Mouse (Mus musculus): ENCODE measurements around the gene Abcb1b. TPM values are rescaled to one million over a fixed set of nuclear protein-coding genes. Genes with fewer than 3 reads are reported as not detected.

Gene Abcb1b
- polyA plus RNA-seq, 1 experiment from 2014 or later = 0.61 TPM

DNA sequence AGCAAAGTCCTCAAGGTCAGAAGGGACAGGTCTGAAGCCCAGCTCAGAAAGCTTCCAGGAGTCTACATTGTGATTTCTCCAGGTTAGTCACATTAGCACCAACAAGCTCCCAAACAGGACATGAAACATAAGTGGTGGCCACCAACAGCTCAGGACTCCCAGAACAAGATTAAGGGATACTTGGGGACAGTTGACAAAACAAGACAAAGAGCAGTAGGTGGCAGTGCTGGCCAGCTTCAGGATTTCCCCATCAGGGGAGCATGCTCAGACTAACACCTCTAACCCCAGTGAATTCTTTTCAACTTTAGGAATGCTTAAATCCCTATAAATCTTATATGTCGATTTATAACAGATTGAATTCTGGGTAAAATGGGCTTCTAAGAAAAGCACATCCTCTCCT is 70.1 kb downstream of the Abcb1b start:
- WGBS = 7% methylated on average over 1 of the region's 1 CpGs
- Histone ChIP-seq H3K27ac (no peak overlapping the region), H3K9me3 (no peaks in the 10 kb centered on the region), H3K9ac (replicated peaks) (no peak overlapping the region), H3K27me3 (no peaks in the 10 kb centered on the region), H3K4me1 (replicated peaks) (peaks cover 2% of the 10 kb centered on the region; the same call in 1 of the 2 replicates), H3K4me3 (replicated peaks) (no peak overlapping the region), H3K4me2 (replicated peaks) (no peak overlapping the region), H3K36me3 (no peaks in the 10 kb centered on the region)
- ATAC-seq = 0 out of 2 replicates have a peak, but pooled peaks have one; percentile 48

DNA sequence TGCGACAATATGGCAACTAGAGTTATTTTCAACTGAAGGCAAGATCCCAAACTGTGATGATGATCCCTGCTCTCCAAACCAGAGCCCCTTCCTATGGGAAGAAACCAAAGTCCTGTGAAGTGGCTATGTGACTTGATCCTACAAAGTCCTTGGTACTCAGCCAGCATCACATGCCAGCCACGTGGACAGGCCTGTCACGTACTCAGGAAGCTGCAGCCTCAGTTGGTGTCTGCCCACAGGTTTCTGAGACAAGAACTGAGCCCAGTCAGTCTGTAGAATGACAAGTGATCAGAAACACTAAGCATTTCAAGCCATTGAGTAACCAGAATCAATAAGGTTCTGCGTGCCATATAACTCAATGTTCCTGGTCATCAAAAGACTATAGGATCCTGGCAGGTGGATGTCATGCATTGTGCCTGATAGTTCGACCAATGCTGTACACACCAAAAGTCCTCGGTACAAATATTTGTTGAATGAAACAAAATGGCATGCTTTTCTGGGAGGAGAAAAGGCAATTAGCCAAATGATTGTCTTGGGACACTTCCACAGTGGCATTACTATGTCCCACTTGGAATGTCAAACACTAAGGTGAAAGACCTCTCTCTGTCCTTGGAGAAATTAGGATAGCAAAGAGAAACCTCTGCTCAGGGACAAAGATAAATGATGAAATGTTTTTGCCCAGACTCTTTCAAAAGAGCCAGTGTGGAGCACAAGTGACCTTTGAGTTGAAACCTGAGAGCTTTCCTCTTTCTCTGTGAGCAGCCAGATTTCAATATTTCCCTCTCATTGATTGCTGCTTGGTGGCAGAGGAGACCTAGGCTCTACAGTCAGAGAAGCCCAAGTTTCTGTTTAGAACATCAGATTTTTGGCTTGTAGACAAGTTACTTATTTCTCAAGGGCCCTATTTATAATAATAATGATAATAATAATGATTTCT is 75.3 kb downstream of the Abcb1b start:
- 92% methylated on average over 6 of the region's 6 CpGs for WGBS
- H3K9me3 ChIP-seq = no peaks in the 10 kb centered on the region
- 0 out of 2 replicates have a peak, but pooled peaks cover 2% of the 10 kb centered on the region for H3K4me1 ChIP-seq (replicated peaks)
- no peak overlapping the region for H3K4me3 ChIP-seq (replicated peaks)
- no peak overlapping the region for H3K27ac ChIP-seq
- no peaks in the 10 kb centered on the region for H3K27me3 ChIP-seq
- no peak for ATAC-seq
- H3K9ac ChIP-seq (replicated peaks) = no peak overlapping the region
- no peaks in the 10 kb centered on the region for H3K36me3 ChIP-seq
- H3K4me2 ChIP-seq (replicated peaks) = no peak overlapping the region

GRCm38 (mm10) chr5:8877086-8877485 is 79.1 kb downstream of the Abcb1b start:
- H3K36me3 ChIP-seq = no peaks in the 10 kb centered on the region
- H3K4me3 ChIP-seq (replicated peaks) = no peak overlapping the region
- no peak overlapping the region for H3K9ac ChIP-seq (replicated peaks)
- H3K4me1 ChIP-seq (replicated peaks) = no peaks in the 10 kb centered on the region
- H3K4me2 ChIP-seq (replicated peaks) = no peak overlapping the region
- no peaks in the 10 kb centered on the region for H3K9me3 ChIP-seq
- WGBS = 90% methylated on average over 2 of the region's 2 CpGs
- H3K27me3 ChIP-seq = no peaks in the 10 kb centered on the region
- no peak overlapping the region for H3K27ac ChIP-seq
- ATAC-seq = no peak

- Histone ChIP-seq H3K27ac (no peak overlapping the region), H3K9ac (replicated peaks) (no peak overlapping the region), H3K4me3 (replicated peaks) (no peak overlapping the region), H3K4me2 (replicated peaks) (no peak overlapping the region), H3K9me3 (no peaks in the 10 kb centered on the region), H3K4me1 (replicated peaks) (no peaks in the 10 kb centered on the region), H3K27me3 (no peaks in the 10 kb centered on the region), H3K36me3 (no peaks in the 10 kb centered on the region)
- no peak for ATAC-seq
- WGBS = 72% methylated on average over 5 of the region's 5 CpGs
Measured at GRCm38 (mm10) chr5:8877800-8878199, 79.9 kb downstream of the Abcb1b start.

DNA sequence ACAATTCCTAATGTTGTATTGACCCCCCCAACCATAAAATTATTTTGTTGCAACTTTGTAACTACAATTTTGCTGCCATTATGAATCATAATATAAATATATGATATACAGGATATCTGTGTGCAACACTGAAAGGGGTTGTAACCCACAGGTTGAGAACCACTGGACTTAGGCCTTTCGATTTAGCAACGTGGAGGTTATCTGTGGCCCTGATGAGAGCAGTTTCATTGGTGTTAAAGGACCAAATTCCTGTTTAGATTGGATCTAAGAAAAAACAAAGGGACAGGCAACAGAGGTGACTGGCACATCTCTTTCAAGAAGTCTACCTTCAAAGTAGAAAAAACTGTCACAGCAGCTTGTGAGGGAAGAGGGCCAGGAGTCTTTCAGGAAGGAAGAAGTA is 87.9 kb downstream of the Abcb1b start:
- Histone ChIP-seq H3K27me3 (no peaks in the 10 kb centered on the region), H3K9me3 (no peaks in the 10 kb centered on the region), H3K4me1 (replicated peaks) (no peaks in the 10 kb centered on the region), H3K27ac (no peak overlapping the region), H3K9ac (replicated peaks) (no peak overlapping the region), H3K36me3 (no peaks in the 10 kb centered on the region), H3K4me2 (replicated peaks) (no peak overlapping the region), H3K4me3 (replicated peaks) (no peak overlapping the region)
- 78% methylated on average over 2 of the region's 2 CpGs for WGBS
- no peak for ATAC-seq

GRCm38 (mm10) chr5:8893300-8894103 is 95.6 kb downstream of the Abcb1b start, which contains the start of gene Abcb4:
Gene Abcb4 (plus strand): TSS chr5:8893717.
- H3K27me3 ChIP-seq = peaks cover 23% of the 10 kb centered on the region
- peaks cover 12% of the 10 kb centered on the region for H3K4me1 ChIP-seq (replicated peaks)
- H3K9me3 ChIP-seq = no peaks in the 10 kb centered on the region
- H3K9ac ChIP-seq (replicated peaks) = peak within 1 kb of the TSS; percentile 78
- H3K27ac ChIP-seq = no peak within 1 kb of the TSS
- WGBS = under 1% methylated on average over 64 of the region's 65 CpGs
- H3K36me3 ChIP-seq = no peaks in the 10 kb centered on the region
- H3K4me2 ChIP-seq (replicated peaks) = peak within 1 kb of the TSS; percentile 85
- peak within 1 kb of the TSS; percentile 64 for H3K4me3 ChIP-seq (replicated peaks)
- peak; percentile 97 for ATAC-seq

- no peak for ATAC-seq
- Histone ChIP-seq H3K36me3 (no peaks in the 10 kb centered on the region), H3K27ac (no peak overlapping the region), H3K4me2 (replicated peaks) (peak overlapping the region; percentile 85), H3K27me3 (peaks cover 23% of the 10 kb centered on the region), H3K4me1 (replicated peaks) (peaks cover 12% of the 10 kb centered on the region), H3K9me3 (no peaks in the 10 kb centered on the region), H3K4me3 (replicated peaks) (peak overlapping the region; percentile 64), H3K9ac (replicated peaks) (peak overlapping the region; percentile 78)
- WGBS = 8% methylated on average over 15 of the region's 15 CpGs
Measured at GRCm38 (mm10) chr5:8894104-8894425, 96.1 kb downstream of the Abcb1b start.

DNA sequence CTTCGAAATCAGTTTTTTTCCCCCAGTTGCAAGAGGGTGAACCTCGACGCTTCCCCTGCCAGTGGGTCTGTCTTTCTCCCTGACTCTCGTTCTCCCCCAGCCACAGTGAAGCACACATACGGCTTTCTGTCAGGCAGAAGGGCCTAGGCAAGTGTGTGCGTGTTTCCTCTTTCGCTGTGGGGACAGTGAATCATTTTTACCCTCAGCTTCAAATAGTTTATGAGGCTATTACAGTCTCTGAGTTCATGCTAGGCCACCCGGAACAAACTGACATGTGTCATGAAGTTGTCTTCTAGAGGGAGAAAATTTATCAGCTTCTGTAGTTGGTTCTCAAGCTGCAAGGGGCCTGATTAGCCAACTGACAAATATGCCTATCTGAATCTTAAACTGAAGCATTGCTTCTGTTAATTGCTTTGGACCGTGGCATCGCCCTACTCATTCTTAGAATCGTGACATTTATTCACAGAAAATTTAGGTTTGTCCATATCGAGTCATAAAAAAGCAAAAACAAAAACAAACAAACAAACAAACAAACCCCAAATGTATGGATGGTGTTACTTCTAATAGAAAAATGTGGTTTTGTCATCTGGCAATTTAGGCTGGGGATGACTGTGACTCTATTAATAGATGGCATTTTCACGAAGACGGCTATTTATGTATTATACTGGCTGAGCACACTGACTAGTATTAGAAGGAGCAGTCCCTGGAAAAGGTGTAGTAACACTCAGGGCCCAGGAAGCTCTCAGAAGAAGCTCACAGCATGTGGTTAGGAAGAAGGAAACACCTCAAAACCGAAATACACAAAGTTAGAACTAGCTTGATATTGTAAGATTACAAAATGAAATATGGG is 96.9 kb downstream of the Abcb1b start:
- Histone ChIP-seq H3K36me3 (no peaks in the 10 kb centered on the region), H3K9me3 (no peaks in the 10 kb centered on the region), H3K27ac (no peak overlapping the region), H3K4me3 (replicated peaks) (no peak overlapping the region), H3K27me3 (peaks cover 23% of the 10 kb centered on the region), H3K4me2 (replicated peaks) (peak overlapping the region; percentile 85), H3K9ac (replicated peaks) (no peak overlapping the region), H3K4me1 (replicated peaks) (peaks cover 12% of the 10 kb centered on the region)
- WGBS = 74% methylated on average over 15 of the region's 15 CpGs
- no peak for ATAC-seq

- H3K4me1 ChIP-seq (replicated peaks) = peaks cover 12% of the 10 kb centered on the region
- no peak overlapping the region for H3K9ac ChIP-seq (replicated peaks)
- H3K36me3 ChIP-seq = no peaks in the 10 kb centered on the region
- H3K4me3 ChIP-seq (replicated peaks) = no peak overlapping the region
- H3K4me2 ChIP-seq (replicated peaks) = no peak overlapping the region
- H3K27ac ChIP-seq = no peak overlapping the region
- ATAC-seq = no peak
- no peaks in the 10 kb centered on the region for H3K9me3 ChIP-seq
- 83% methylated on average over 1 of the region's 1 CpGs for WGBS
- peaks cover 23% of the 10 kb centered on the region for H3K27me3 ChIP-seq
Measured at GRCm38 (mm10) chr5:8896198-8896597, 98.3 kb downstream of the Abcb1b start.

GRCm38 (mm10) chr5:8898246-8898645 is 100.3 kb downstream of the Abcb1b start:
- H3K9ac ChIP-seq (replicated peaks) = no peak overlapping the region
- H3K9me3 ChIP-seq = no peaks in the 10 kb centered on the region
- no peak overlapping the region for H3K27ac ChIP-seq
- no peak overlapping the region for H3K4me3 ChIP-seq (replicated peaks)
- WGBS = 68% methylated on average over 3 of the region's 3 CpGs
- ATAC-seq = no peak
- no peak overlapping the region for H3K4me2 ChIP-seq (replicated peaks)
- H3K27me3 ChIP-seq = peaks cover 15% of the 10 kb centered on the region
- H3K36me3 ChIP-seq = no peaks in the 10 kb centered on the region
- H3K4me1 ChIP-seq (replicated peaks) = peaks cover 7% of the 10 kb centered on the region

DNA sequence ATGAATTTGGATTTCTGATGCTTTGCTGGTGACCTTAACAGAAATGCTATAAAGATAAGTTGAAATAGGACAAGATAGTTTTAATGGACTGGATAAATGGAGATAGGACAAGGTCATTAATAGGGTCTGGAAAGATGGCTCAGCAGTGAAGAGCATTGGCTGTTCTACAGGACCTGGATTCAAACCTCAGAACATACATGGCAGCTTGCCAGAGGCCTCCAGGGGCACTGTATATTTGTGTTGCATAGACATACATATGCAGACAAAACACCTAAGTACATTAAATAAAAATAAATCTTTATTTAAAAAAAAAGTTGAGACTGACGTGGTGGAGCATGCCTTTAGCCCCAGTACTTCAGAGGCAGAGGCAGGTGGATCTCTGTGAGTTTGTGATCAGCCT is 103.1 kb downstream of the Abcb1b start:
- WGBS = 80% methylated on average over 1 of the region's 1 CpGs
- Histone ChIP-seq H3K27ac (no peak overlapping the region), H3K27me3 (no peaks in the 10 kb centered on the region), H3K9ac (replicated peaks) (no peak overlapping the region), H3K4me3 (replicated peaks) (no peak overlapping the region), H3K4me1 (replicated peaks) (peaks cover 5% of the 10 kb centered on the region; the same call in 1 of the 2 replicates), H3K9me3 (no peaks in the 10 kb centered on the region), H3K36me3 (no peaks in the 10 kb centered on the region), H3K4me2 (replicated peaks) (no peak overlapping the region)
- no peak for ATAC-seq
